Mouse (Mus musculus) brain, embryonic 18.5 days (tissue): ENCODE data around the gene C3ar1.

ENCODE experiments used
- DNase-seq: peaks from one replicate; pipeline ENCODE4 v3.0.0-alpha.2; 2012; ENCODE audit warnings: low read depth, low spot score

The C3ar1 gene

DNA sequence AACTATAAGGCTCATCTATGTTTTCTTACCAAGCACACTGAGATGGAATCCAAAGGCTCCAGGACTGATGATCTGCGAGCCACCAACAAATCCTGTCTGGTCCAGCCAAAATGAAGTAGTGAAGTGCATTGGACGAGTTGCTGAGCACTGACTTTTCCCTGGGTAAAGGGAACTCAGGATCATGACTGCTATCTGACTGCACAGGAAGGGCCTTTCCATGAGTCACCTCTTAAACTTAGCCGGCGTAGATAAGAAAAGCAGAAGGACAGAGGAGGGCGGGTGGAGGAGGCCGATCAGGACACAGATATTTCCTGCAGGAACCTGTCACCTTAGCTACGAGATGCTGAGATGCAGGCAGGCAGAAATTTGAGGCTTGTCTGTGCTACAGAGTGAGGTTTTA, at the start of gene C3ar1:
Gene C3ar1 (minus strand): TSS at position 207 of the 400 bp plus-strand sequence.
- no peak for DNase-seq

DNA sequence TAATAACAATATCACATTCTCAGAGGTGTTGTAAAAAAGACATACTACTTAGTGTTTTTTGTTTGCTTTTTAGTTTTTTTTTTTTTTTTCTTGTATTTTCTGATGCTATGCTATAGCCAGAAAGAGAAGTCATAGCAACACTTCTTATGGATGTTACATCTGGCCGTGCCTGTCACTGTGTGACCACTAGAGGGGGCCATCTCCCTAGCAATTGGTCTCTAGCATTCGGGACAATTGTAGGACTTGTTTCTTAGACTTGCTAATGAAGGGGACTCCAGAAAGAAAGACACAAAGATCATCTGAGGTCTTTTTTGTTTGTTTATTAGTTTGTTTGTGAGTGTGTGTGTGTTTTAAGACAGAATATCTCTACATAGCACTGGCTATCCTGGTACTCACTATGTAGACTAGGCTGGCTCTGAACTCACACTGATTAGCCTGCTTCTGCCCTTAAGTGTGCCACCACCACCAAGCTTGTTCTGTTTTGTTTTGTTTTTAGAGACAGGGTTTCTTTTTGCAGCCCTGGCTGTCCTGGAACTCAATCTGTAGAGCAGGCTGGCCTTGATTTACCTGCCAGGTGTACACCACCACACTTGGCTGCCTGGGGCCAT, 36.6 kb upstream of the C3ar1 start:
- no peak for DNase-seq

DNA sequence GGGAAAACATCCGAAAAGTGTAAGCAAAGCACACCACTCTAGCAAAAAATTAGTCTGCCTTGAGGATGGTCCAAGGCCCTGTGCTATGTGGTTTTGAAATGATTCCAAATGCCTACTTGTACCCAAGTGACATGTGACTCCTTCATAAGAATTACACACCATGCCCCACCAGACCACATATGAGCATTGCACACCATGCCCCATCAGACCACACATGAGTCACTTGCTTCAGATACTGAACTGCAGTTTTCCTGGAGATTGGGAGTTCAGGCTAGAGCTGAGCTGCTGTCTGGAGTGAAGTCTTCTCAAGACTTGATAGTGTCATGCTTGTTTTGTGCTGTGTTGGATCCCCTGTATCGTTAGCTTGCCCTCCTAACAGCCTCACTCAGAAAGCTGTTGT, 33.6 kb upstream of the C3ar1 start:
- no peak for DNase-seq

DNA sequence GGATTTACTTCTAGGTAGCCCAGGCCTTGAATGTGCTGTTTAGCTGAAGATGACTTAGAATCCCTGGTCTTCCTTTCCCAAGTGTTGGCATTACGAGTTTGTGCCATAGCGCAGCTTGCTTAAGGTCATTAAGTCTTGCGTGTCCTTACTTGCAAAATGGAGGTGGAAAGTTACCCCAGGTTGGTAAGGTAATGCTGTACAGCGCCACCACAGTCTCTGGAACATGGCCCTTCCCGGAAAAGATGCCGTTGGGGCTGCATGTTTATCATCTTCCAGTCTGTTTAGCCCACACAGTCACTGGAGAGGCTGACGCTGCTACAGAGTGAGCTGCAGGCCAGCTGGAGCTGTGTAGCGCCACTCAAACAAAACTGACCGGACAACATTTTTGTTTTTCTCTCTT, 27.6 kb upstream of the C3ar1 start:
- DNase-seq, result no peak

DNA sequence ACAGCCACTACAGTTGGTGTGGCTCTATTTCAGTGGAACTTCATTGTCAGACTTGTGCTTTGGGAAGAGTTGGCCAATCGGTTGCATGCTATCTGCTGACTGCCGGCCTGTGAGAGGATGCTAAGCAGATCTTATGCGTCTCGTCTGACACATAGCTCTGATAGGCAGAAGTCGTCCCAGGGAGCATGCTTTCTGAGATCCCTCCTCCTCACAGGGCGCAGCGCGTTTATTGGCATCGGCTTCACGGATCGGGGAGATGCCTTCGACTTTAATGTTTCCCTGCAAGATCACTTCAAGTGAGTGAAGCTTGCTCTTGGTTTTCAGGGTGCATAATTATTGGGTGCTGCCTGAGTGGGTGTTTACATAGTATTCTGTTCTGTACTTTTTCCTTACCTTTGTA, 25.3 kb upstream of the C3ar1 start:
- no peak for DNase-seq

DNA sequence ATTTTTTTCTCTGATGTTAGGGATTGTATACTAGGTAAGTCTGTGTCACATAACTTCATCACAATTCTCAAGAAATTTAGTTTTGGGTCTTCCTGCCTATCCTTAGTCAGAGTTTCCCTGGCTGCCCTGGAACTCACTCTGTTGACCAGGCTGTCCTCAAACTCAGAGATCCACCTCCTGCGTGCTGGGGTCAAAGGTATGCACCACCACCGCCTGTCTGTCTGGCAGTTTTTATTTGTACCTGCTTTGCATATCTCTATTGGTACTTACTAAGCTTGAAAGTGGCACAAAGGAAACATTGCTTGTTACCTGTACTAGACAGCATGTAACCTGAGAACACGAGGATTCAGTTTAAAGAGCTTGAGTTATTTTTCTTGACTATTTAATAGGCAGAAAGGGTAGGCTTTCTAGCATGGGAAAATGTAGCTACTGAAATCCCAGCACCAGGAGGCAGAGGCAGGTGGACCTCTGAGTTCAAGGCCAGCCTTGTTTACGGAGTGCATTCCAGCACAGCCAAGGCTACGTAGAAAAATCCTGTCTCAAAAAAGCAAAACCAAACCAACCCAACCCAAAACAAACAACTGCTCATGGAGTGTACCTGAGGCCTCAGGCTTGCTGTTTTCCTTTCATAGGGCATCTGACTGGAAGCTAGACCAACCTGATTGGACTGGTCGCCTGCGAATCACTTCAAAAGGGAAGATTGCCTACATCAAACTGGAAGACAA, 24.0 kb upstream of the C3ar1 start:
- no peak for DNase-seq

DNA sequence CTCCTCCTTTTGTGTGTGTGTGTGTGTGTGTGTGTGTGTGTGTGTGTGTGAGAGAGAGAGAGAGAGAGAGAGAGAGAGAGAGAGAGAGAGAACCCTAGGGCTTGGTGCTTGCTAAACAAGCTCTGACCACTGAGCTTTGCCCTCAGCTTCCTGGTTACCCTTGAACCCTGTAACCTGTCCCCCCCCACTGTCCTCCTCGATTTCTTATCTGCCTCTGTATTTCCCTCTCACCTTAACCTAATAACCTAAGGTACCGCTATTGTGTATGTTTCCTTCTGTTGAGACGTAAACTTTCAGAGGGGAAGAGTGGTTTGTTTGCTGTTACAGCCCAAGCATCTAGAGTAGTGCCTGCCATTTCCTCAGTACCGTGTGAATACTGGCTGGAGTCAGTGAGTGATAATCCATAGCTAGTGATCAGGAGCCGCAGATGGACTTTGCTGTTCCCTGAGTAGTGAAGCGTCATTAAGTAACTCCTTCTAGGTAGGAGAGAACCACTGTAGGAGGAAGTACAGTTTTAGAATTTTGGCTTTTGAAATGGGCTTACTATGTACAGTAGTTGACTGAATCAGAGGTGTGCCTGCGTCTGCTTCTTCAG, 23.3 kb upstream of the C3ar1 start:
- no peak for DNase-seq

DNA sequence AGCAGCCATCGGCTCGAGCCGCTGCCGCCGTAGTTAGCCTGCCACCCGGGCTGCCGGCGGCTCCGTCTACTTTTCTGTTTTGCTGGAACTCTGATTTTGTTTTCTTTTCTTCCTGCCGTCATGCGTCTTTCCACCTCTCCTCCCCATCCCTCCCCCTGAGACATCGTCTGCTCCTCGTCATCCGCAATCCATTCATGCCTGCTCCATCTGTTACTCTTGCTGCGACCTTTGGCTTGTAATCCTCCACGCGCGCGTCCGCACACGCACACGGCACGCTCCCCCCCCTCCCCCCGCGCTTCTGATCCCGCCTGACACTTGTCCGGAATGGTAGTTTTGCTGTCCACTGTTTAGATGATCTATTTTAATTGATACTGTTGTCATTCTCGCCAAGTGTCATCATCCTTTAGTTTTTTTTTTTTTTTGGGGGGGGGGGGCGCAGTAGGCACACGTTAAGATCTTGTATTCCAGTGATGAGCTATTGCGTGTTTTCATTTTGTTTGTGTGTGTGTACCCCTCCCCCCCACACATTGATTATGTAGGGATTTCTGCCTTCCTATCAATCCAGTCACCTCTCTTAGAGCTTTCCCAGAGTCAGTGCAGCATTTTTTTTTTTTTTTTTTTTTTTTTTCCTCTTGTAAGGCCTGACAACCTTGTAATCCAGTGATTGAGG, 18.9 kb upstream of the C3ar1 start:
- no peak for DNase-seq

DNA sequence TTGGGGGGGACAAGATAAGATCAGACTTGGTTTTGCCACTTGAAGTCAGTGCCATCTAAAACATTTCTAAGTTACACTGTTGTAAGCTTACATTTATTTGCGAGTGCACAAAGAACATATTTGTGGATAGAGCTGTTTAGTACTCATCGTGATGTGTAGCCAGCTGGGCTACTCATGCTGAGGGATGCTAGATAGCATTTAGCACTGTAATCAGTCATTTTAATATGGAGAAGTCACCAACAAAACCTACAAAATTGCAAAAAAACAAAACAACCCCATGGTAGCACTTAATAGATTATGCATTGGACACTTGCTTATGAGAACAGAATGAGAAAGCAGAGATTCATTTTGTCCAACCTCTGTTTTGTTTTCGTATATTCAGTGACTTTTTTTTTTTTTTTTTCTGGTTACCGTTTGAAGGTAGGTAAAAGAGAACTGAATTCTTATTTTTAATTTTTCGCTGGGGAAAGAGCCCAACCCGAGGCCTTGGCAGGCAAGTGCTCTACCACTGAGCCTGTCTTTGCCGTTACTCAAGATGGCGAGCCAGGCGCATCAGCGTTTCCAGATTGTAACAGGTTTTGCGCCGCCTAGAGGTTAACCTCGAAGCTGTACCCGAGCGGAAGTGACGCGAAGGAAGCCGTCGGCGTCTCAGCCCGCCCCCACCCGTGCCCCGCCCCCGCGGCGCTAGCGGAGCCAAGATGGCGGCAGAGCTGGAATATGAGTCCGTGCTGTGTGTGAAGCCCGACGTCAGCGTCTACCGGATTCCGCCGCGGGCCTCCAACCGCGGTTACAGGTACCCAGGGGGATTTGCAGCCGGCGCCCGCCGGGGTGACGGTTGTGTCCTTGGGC, 18.1 kb upstream of the C3ar1 start, which contains the start of gene Necap1:
Gene Necap1 (plus strand): TSS at position 604 of the 849 bp plus-strand sequence.
- DNase-seq, result peak; percentile 91

DNA sequence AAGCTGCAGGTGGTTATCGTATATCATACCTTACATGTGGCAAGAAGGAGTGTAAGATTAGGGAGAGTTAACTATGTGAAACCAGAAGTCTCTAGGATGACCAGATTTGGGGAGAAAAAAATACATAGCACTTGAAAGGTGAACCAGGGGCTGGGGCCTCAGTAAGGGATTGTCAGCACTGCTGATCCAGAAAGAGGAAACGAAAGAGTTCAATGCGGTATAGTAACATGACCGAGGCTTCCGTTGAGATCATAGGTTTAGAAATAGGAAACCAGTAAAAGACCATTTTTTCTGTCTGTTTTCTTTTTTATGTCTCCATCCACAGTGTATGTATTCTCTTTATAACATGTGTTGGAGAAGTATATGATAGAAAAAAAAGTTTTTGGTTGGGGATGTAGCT, 16.8 kb upstream of the C3ar1 start:
- DNase-seq, result no peak

DNA sequence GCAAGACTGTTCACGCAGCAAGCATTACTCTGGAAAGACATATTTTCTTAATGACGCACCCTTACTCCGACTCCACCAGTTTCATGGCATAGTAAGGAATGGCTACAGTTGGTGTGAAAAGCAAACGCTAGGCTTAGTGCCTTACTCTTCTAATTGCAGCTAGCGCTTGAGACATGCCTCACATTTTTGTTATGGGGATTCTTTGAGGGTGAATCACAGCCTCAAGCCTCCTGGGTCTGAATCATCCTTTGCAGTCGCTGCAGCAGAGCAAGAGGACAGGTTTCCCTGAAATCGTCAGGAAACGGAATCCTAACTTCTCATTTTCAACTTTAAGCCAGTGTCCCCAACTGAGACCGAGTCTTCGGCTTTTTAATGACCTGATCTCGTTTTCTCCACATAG, 13.9 kb upstream of the C3ar1 start:
- DNase-seq, result no peak

DNA sequence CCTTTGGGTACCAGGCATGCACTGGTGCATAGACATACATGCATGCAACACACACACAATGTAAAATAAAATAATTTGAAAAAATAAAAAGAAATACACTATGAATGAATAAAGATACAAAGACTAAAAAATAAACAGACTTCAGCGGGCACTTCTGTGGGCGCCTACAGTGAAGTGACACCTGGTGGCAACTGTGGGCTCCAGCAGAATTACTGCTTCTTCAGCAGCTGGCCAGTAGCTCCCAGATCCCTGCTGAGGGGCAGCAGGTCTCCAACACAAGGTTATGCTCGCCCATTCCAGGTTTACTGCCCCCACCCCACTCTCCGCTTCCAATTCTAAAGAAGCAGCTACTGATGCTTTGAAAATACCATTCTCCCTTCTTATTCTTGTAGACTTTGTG, 12.0 kb upstream of the C3ar1 start:
- no peak for DNase-seq

DNA sequence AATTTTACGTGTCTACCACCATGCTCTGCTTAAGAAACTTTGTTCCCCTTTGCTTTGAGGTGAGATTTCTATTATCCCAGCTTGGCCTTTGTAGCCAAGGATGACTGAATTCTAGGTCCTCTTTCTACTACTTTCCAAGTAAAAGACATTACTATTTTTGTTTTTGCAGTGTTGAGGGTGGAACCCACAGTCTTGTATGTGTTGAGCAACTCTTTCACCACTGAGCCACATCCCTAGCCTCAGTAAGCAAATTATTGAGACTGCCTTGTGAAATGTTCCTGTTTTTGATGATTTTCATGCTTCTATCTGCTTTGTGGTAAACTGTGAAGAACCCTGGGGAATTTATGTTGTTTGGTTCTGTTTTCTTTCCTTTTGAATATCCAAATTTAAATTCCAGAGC, 6.9 kb upstream of the C3ar1 start:
- no peak for DNase-seq

DNA sequence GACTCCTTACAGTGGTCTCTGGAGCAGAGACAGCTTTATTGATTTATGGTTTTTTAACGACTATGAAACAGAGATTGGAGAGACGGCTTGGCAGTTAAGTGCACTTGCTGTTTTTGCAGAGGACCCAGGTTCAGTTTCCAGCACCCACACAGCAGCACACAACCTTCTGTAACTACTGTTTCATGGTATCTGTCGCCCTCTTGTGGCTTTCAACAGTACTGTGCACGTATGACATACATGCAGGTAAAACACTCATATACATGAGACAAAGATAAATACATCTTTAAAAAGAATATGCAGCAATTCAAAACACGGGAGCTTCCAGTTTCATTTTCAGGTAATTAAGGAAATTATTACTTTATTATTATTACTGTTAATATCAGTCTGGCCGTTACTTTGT, 6.5 kb upstream of the C3ar1 start:
- no peak for DNase-seq

DNA sequence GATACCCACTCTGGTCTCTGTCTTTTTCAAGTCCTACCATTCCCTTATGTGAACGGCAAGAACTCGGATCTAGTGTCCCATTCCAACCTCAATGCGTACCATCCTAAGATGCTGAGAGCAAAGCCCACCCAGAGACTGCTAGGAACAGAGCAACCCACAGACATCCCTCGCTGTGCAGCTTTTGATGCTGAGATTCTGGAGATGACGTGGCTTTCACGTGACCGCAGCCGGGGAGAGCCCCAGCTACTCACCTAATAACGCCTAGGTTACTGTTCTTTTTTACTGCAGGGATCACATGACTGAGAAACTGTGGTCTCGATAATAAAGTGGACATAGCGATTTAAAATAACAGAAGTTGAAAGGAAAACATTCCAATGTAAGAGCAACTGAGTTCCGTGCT, 1.4 kb downstream of the C3ar1 start:
- no peak for DNase-seq

DNA sequence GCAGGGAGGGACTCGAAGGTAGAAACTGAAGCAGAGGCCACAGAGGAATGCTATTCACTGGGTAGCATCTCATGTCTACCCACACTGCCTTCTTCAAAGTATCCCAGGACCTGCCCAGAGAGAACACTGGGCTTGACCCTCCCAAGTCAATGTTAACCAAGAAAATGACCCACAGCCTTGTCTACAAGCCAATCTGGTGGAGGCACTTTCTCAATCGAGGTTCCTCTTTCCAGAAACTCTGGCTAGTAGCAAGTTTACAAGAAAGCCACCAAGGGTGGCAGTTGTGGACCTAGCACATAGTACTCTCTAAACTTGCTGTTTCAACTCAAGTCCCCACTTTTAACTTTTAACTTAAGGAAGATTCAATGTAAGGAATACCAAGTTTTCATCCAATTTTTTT, 3.3 kb downstream of the C3ar1 start:
- DNase-seq, result no peak

DNA sequence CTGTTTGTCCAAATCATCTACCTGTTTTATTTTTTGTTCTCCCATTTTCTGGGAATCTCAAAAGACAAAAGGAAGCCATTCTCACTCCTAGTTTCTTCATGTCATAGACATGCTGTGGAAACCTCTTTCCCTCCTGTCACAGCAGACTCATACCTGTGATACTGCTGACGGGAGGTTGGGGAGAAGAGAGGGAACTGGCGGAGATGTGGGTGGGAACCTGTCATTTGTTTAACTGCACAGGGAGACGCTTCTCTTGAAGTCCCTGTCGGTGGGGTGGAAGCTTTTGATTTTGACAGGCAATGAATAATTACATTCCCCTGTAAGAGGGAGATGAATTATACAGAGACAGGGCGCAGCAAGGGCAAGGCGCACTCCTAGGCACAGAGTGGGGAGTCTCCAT, 12.2 kb downstream of the C3ar1 start:
- no peak for DNase-seq

DNA sequence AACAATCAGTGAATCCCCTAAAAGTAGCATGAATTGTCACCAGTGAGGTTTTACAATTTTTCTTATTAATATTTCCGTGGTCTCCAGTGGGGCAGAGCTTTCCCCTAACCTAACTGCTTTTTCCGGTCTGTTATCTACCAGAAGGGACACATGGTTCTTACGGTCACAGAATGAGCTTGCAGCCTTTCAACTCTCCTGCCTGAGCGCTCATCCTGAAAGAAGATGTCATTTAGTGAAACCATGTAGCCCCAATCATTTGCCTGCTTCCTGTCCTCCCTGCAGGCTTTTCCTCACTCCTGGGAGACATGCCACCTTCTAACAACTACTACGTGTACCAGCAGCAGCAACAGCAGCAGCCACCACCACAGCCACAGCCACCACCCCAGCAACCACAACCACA, 18.4 kb downstream of the C3ar1 start:
- no peak for DNase-seq

DNA sequence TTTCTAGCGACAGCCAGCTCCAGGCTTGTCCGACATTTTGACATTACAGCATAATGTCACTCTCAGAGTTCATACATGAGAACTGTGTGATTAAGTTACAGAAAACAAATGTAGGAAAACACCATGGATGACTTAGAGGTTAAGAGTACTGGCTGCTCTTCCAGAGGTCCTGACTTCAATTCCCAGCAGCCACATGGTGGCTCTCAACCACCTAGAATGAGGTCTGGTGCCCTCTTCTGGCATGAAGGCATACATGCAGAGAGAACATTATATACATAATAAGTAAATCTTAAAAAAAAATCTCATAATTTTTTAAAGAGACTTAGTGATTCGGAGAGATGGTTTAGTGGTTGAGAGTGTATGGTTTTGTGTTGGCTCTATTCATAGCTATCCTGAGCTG, 19.0 kb downstream of the C3ar1 start:
- DNase-seq, result no peak

DNA sequence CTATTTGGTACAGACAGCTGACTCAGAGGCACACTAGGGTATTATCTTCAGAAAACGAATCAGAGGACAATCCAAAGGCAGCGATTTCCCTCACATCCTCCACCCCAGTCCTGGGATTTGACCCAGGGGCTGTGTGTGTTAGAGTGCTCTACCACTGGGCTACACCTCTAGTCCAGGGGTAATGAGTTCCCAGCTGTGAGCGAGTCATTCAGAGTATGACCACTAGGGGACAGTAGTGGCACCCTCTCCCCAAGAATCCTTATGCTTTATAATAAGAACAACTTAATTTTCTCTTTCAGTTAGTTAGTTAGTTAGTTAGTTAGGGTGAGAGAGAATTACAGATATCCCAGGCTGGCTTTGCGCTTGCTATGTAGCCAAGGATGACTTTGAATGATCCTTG, 21.6 kb downstream of the C3ar1 start:
- DNase-seq, result no peak

DNA sequence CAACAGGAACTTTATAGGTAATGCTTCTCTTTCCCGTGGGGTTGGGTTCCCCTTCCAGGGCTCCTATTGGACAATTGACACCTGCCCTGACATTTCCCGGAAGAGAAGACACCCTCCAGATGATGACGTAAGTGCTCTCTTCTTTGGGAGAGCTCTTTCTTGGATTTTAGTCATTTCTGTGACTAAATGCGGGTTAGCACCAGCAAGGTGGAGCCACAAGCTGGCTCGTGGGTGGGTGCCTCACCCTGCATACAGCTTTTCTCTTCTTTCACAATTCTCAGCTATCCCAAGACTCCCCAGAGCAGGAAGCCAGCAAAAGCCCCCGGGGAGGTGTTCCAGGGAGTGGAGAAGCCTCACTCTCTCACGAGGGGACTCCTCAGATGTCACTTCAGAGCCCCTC, 23.1 kb downstream of the C3ar1 start:
- DNase-seq, result no peak

DNA sequence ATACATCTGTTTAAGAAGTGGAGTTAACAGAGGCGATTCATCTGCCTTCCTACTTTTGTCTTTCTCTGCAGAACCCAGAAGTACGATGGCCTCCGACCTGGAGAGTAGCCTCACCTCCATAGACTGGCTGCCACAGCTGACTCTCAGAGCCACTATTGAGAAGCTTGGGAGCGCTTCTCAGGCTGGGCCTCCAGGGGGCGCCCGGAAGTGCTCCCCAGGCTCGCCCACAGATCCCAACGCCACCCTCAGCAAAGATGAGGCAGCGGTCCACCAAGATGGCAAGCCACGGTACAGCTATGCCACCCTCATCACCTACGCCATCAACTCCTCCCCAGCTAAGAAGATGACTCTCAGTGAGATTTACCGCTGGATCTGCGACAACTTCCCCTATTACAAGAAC, 27.9 kb downstream of the C3ar1 start:
- DNase-seq, result no peak
